Mouse (Mus musculus): ENCODE results near the gene Rrp12. TPM values are rescaled to one million over a fixed set of nuclear protein-coding genes. Genes with fewer than 3 reads are reported as not detected.

Rrp12 gene
- total RNA-seq (2021) (10 to 100 TPM; 13.7 to 17.4 TPM), polyA plus RNA-seq (2012; rRNA removed) (6.6 and 6.9 TPM in 2 replicates)
- long read RNA-seq, full-length matches to known transcripts: 21 of 28 reads
- long read RNA-seq, partial matches to known transcripts: 5 of 28 reads
- long read RNA-seq, other reads (novel, unspliced or antisense): 2 of 28 reads

DNA sequence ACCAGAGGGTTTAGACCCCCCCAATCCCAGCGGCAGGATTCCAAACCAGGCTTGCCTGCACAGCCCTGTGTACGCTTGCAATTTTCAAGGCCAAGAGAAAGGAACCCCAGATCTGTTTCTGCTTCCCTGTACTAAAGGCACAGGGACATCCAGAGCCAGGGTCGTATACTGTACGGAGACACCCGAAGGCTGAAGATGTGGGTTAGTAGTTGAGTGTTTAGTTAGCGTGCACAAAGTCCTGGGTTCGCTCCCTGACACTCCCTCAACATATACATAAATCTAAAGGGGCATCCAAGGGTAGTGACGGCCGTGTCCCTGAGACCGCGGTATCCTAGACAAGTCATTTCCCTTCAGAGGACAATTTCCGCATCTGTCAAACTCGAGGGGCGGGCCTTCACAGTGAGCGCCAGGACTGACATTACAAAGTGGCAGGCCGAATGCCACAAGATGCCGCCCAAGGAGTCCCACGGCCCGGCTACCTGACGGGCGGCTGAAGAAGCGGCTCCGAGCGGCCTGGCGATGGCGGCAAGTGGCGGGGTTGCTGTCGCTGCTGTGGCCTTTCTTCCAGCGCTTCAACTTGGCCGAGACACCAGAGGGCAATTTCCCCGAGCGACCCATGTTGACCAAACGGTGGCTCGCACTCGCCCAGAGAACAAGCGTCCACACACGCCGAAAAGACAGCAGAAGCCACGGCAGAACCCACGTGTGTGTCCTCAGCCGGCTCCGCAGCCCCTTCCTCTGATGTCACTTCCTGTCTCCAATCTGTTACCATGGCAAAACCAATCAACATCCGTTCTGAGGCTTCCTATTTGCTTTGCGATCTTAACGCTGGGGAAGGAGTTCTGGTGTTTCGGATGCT is at the start of gene Rrp12:
Rrp12 (minus strand) TSS at position 714 of the 859 bp plus-strand sequence.
- 1% methylated on average over 46 of the region's 46 CpGs for WGBS
- H3K27ac ChIP-seq: peak within 1 kb of the TSS; percentile 68
- peak within 1 kb of the TSS; percentile 43 for H3K9ac ChIP-seq (ENCODE audit: low read depth, low read length)
- peak within 1 kb of the TSS; percentile 69 for H3K4me3 ChIP-seq
- intact Hi-C loops (cut with DNase I): loop anchor here (5.0 kb wide), 1 partner anchor 37 kb away; the partner anchor contains the start of genes Exosc1 and Zdhhc16
- H3K27me3 ChIP-seq (ENCODE audit: control insufficient read depth, insufficient read depth, low read length): no peaks in the 10 kb centered on the region
- H3K36me3 ChIP-seq (ENCODE audit: control insufficient read depth, insufficient read depth, low read length): no peaks in the 10 kb centered on the region
- H3K79me2 ChIP-seq (replicated peaks; ENCODE audit: control insufficient read depth, insufficient read depth, low read length): no peaks in the 10 kb centered on the region
- 0 out of 2 replicates have a peak, but pooled peaks cover 1% of the 10 kb centered on the region for H3K4me1 ChIP-seq (ENCODE audit: control insufficient read depth, insufficient read depth, low read length)
- peak; percentile 70 to 83 for DNase-seq
- TF ChIP-seq EP300 (IDR thresholded peaks at IDR 0.05; ENCODE audit: insufficient read depth, low read depth, low read length) (0 out of 2 replicates have a peak, but pooled peaks have one; percentile 28), CTCF (IDR thresholded peaks at IDR 0.05) (no peak), POLR2A (IDR thresholded peaks at IDR 0.05; ENCODE audit: insufficient read depth, low read depth, low read length) (peak; percentile 62)

DNA sequence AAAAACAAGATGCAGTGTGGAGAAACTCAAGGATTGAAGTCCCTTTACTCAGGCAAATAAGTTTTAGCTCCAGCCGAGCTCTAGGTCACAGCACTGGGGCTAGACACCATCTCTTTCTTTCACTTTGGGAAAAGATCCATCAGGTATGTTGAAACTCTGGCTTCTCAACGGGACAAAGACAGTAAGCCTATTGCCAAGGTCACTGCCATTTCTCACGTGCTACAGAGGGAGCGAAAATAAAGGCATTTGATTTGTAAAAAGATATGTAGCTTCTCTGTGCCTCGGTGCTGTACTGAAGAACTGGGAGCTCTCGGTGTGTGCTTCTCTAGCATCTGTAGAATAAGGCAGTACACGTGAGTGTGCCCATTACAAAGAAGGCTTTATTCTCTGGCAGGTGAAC is 47.9 kb upstream of the Rrp12 start:
- no peaks in the 10 kb centered on the region; the same call in 1 of the 2 replicates for H3K36me3 ChIP-seq (ENCODE audit: control insufficient read depth, insufficient read depth, low read length)
- no peak for TF ChIP-seq POLR2A (IDR thresholded peaks at IDR 0.05; ENCODE audit: insufficient read depth, low read depth, low read length)
- TF ChIP-seq CTCF (IDR thresholded peaks at IDR 0.05): no peak
- no peak for TF ChIP-seq EP300 (IDR thresholded peaks at IDR 0.05; ENCODE audit: insufficient read depth, low read depth, low read length)

DNA sequence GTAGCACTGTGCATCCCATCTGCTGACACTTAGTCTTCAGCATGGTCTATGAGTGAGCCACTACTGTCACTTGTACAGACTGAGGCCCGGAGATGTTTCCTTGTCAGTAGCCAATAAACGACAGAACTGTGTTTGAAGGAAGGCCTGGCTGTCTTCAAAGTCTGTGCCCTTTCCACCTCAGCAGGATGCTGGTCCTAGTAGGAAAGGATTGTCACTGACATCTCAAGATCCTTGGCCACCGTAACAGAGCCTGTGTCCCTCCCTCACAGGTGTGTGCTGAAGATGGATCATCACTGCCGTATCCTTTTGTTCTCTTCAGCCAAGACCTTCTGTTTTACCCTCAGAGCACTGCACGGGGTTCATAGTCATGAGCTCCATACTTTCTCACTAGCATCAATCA is 42.6 kb upstream of the Rrp12 start:
- intact Hi-C loops (cut with DNase I): loop anchor here (10.0 kb wide), 1 partner anchor 206 kb away; the partner anchor contains the start of gene Marveld1
- WGBS: 90% methylated on average over 5 of the region's 5 CpGs
- H3K36me3 ChIP-seq (ENCODE audit: control insufficient read depth, insufficient read depth, low read length): no peaks in the 10 kb centered on the region

More for the DNA sequence above, 47.9 kb upstream of the Rrp12 start:
- no peak for DNase-seq
- intact Hi-C loops (cut with DNase I): no loop called here
- Histone ChIP-seq H3K79me2 (replicated peaks; ENCODE audit: control insufficient read depth, insufficient read depth, low read length) (no peaks in the 10 kb centered on the region), H3K4me3 (no peak overlapping the region), H3K9ac (ENCODE audit: low read depth, low read length) (no peak overlapping the region), H3K27me3 (ENCODE audit: control insufficient read depth, insufficient read depth, low read length) (no peaks in the 10 kb centered on the region), H3K4me1 (ENCODE audit: control insufficient read depth, insufficient read depth, low read length) (no peaks in the 10 kb centered on the region), H3K27ac (no peak overlapping the region)
- 90% methylated on average over 7 of the region's 7 CpGs for WGBS

DNA sequence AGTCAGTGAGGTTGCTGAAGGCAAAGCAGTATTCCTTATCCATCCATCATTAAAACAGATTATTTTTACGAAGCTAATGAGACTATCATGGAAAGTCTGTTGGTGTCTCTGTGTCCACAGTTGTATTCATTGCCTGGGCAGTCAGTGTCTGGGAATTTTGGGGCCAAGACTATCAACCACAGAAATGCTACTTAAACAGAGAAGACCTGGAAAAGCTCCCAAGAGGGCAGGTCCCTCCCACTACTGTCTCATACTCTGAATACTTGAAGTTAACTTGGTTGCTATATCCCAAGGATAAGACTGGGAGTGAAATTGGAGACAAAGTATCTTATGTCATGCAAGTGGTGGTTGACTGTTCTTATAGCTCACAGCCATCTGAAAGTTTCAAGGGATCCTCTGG is 39.9 kb upstream of the Rrp12 start:
- 84% methylated on average over 1 of the region's 1 CpGs for WGBS

More for the DNA sequence above, 42.6 kb upstream of the Rrp12 start:
- no peak overlapping the region for H3K4me3 ChIP-seq
- no peaks in the 10 kb centered on the region for H3K27me3 ChIP-seq (ENCODE audit: control insufficient read depth, insufficient read depth, low read length)
- H3K79me2 ChIP-seq (replicated peaks; ENCODE audit: control insufficient read depth, insufficient read depth, low read length): no peaks in the 10 kb centered on the region
- DNase-seq: no peak
- no peak overlapping the region for H3K9ac ChIP-seq (ENCODE audit: low read depth, low read length)
- TF ChIP-seq EP300 (IDR thresholded peaks at IDR 0.05; ENCODE audit: insufficient read depth, low read depth, low read length): no peak
- TF ChIP-seq CTCF (IDR thresholded peaks at IDR 0.05): no peak
- H3K27ac ChIP-seq: no peak overlapping the region
- H3K4me1 ChIP-seq (ENCODE audit: control insufficient read depth, insufficient read depth, low read length): peaks cover 2% of the 10 kb centered on the region

DNA sequence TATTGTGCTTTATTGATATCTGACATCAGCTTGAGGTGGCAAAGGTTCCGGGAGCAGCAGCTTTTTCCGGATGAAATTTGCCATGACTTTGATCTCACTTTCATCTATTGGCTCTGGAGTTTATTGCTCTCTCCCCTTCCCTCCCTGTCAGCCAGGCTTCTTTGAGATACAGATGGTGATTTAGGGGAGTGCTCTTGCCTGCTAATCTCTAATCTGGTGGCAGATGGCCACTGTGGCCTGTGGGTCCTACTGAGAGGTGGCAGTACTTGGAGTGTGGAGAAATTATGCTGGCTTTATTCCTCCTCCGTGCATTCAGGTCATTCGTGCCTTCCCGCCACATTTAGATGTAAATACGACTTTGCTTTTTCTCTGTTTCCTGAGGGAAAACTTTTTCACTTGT is 38.2 kb upstream of the Rrp12 start:
- TF ChIP-seq CTCF (IDR thresholded peaks at IDR 0.05): no peak
- no peak for TF ChIP-seq POLR2A (IDR thresholded peaks at IDR 0.05; ENCODE audit: insufficient read depth, low read depth, low read length)
- no peak for TF ChIP-seq EP300 (IDR thresholded peaks at IDR 0.05; ENCODE audit: insufficient read depth, low read depth, low read length)
- Histone ChIP-seq H3K79me2 (replicated peaks; ENCODE audit: control insufficient read depth, insufficient read depth, low read length) (peaks cover 2% of the 10 kb centered on the region; the same call in 1 of the 2 replicates), H3K36me3 (ENCODE audit: control insufficient read depth, insufficient read depth, low read length) (no peaks in the 10 kb centered on the region), H3K27me3 (ENCODE audit: control insufficient read depth, insufficient read depth, low read length) (no peaks in the 10 kb centered on the region), H3K4me3 (peak overlapping the region; percentile 73), H3K27ac (no peak overlapping the region), H3K4me1 (ENCODE audit: control insufficient read depth, insufficient read depth, low read length) (peaks cover 3% of the 10 kb centered on the region), H3K9ac (ENCODE audit: low read depth, low read length) (peak overlapping the region; percentile 57; the same call in 1 of the 2 replicates)
- intact Hi-C loops (cut with DNase I): loop anchor here (5.0 to 10.0 kb wide), 3 partner anchors 37 to 211 kb away; partner anchors contain the start of genes Marveld1, Morn4 and Rrp12
- 30% methylated on average over 6 of the region's 6 CpGs for WGBS
- no peak for DNase-seq

More for the DNA sequence above, 39.9 kb upstream of the Rrp12 start:
- peaks cover 3% of the 10 kb centered on the region for H3K4me1 ChIP-seq (ENCODE audit: control insufficient read depth, insufficient read depth, low read length)
- no peaks in the 10 kb centered on the region for H3K79me2 ChIP-seq (replicated peaks; ENCODE audit: control insufficient read depth, insufficient read depth, low read length)
- intact Hi-C loops (cut with DNase I): loop anchor here (10.0 kb wide), 1 partner anchor 209 kb away; the partner anchor contains the start of gene Marveld1
- no peak overlapping the region for H3K4me3 ChIP-seq
- H3K9ac ChIP-seq (ENCODE audit: low read depth, low read length): no peak overlapping the region
- no peak for DNase-seq
- H3K36me3 ChIP-seq (ENCODE audit: control insufficient read depth, insufficient read depth, low read length): no peaks in the 10 kb centered on the region
- no peak overlapping the region for H3K27ac ChIP-seq
- TF ChIP-seq EP300 (IDR thresholded peaks at IDR 0.05; ENCODE audit: insufficient read depth, low read depth, low read length) (no peak), CTCF (IDR thresholded peaks at IDR 0.05) (no peak), POLR2A (IDR thresholded peaks at IDR 0.05; ENCODE audit: insufficient read depth, low read depth, low read length) (no peak)
- no peaks in the 10 kb centered on the region for H3K27me3 ChIP-seq (ENCODE audit: control insufficient read depth, insufficient read depth, low read length)
